Mouse (Mus musculus): ENCODE measurements around the gene Crlf1. TPM values are rescaled to one million over a fixed set of nuclear protein-coding genes. Genes with fewer than 3 reads are reported as not detected.

The Crlf1 gene
- polyA plus RNA-seq, 1 experiment from 2014 or later = 30.7 TPM

GRCm38 (mm10) chr8:70529299-70529698 lies 36.3 kb downstream of the Crlf1 start:
- WGBS = 74% methylated on average over 5 of the region's 5 CpGs
- H3K4me3 ChIP-seq (ENCODE audit: low read length) = no peak overlapping the region
- H3K9me3 ChIP-seq (ENCODE audit: low read length) = no peaks in the 10 kb centered on the region
- no peak overlapping the region for H3K27ac ChIP-seq (ENCODE audit: low read length)
- H3K9ac ChIP-seq (replicated peaks; ENCODE audit: low read length) = no peak overlapping the region
- H3K4me2 ChIP-seq (replicated peaks; ENCODE audit: low read depth, low read length) = no peak overlapping the region
- peaks cover 20% of the 10 kb centered on the region for H3K4me1 ChIP-seq (ENCODE audit: insufficient read depth, low read length)
- ATAC-seq (ENCODE audit: low FRiP score, low TSS enrichment) = no peak
- peaks cover 41% of the 10 kb centered on the region for H3K36me3 ChIP-seq (ENCODE audit: insufficient read depth, low read length)
- no peaks in the 10 kb centered on the region for H3K27me3 ChIP-seq (ENCODE audit: insufficient read depth, low read length)

- Histone ChIP-seq H3K27ac (ENCODE audit: low read length) (no peak overlapping the region), H3K4me3 (ENCODE audit: low read length) (no peak overlapping the region), H3K4me1 (ENCODE audit: insufficient read depth, low read length) (peaks cover 20% of the 10 kb centered on the region), H3K4me2 (replicated peaks; ENCODE audit: low read depth, low read length) (no peak overlapping the region), H3K27me3 (ENCODE audit: insufficient read depth, low read length) (no peaks in the 10 kb centered on the region), H3K9ac (replicated peaks; ENCODE audit: low read length) (no peak overlapping the region), H3K9me3 (ENCODE audit: low read length) (no peaks in the 10 kb centered on the region), H3K36me3 (ENCODE audit: insufficient read depth, low read length) (peaks cover 45% of the 10 kb centered on the region)
- ATAC-seq (ENCODE audit: low FRiP score, low TSS enrichment) = no peak
- WGBS = 90% methylated on average over 3 of the region's 3 CpGs
Measured at GRCm38 (mm10) chr8:70529741-70530161, 36.8 kb downstream of the Crlf1 start.

- ATAC-seq (ENCODE audit: low FRiP score, low TSS enrichment) = no peak
- peaks cover 20% of the 10 kb centered on the region for H3K4me1 ChIP-seq (ENCODE audit: insufficient read depth, low read length)
- no peaks in the 10 kb centered on the region for H3K27me3 ChIP-seq (ENCODE audit: insufficient read depth, low read length)
- WGBS = 96% methylated on average over 2 of the region's 2 CpGs
- no peak overlapping the region for H3K27ac ChIP-seq (ENCODE audit: low read length)
- no peak overlapping the region for H3K4me2 ChIP-seq (replicated peaks; ENCODE audit: low read depth, low read length)
- H3K36me3 ChIP-seq (ENCODE audit: insufficient read depth, low read length) = peaks cover 51% of the 10 kb centered on the region
- H3K9me3 ChIP-seq (ENCODE audit: low read length) = no peaks in the 10 kb centered on the region
- H3K9ac ChIP-seq (replicated peaks; ENCODE audit: low read length) = no peak overlapping the region
- no peak overlapping the region for H3K4me3 ChIP-seq (ENCODE audit: low read length)
Measured at GRCm38 (mm10) chr8:70530314-70530713, 37.4 kb downstream of the Crlf1 start.

- peaks cover 68% of the 10 kb centered on the region for H3K36me3 ChIP-seq (ENCODE audit: insufficient read depth, low read length)
- no peak overlapping the region for H3K4me2 ChIP-seq (replicated peaks; ENCODE audit: low read depth, low read length)
- ATAC-seq (ENCODE audit: low FRiP score, low TSS enrichment) = no peak
- peaks cover 6% of the 10 kb centered on the region for H3K4me1 ChIP-seq (ENCODE audit: insufficient read depth, low read length)
- WGBS = 92% methylated on average over 12 of the region's 12 CpGs
- H3K27me3 ChIP-seq (ENCODE audit: insufficient read depth, low read length) = no peaks in the 10 kb centered on the region
- no peaks in the 10 kb centered on the region for H3K9me3 ChIP-seq (ENCODE audit: low read length)
- no peak overlapping the region for H3K9ac ChIP-seq (replicated peaks; ENCODE audit: low read length)
- H3K27ac ChIP-seq (ENCODE audit: low read length) = no peak overlapping the region
- H3K4me3 ChIP-seq (ENCODE audit: low read length) = no peak overlapping the region
Measured at GRCm38 (mm10) chr8:70534281-70534680, 41.3 kb downstream of the Crlf1 start.

- no peak for ATAC-seq (ENCODE audit: low FRiP score, low TSS enrichment)
- no peaks in the 10 kb centered on the region for H3K9me3 ChIP-seq (ENCODE audit: low read length)
- H3K4me1 ChIP-seq (ENCODE audit: insufficient read depth, low read length) = peaks cover 7% of the 10 kb centered on the region
- H3K4me3 ChIP-seq (ENCODE audit: low read length) = no peak overlapping the region
- no peak overlapping the region for H3K27ac ChIP-seq (ENCODE audit: low read length)
- peaks cover 62% of the 10 kb centered on the region for H3K36me3 ChIP-seq (ENCODE audit: insufficient read depth, low read length)
- H3K27me3 ChIP-seq (ENCODE audit: insufficient read depth, low read length) = no peaks in the 10 kb centered on the region
- WGBS = 97% methylated on average over 3 of the region's 3 CpGs
- no peak overlapping the region for H3K9ac ChIP-seq (replicated peaks; ENCODE audit: low read length)
- no peak overlapping the region for H3K4me2 ChIP-seq (replicated peaks; ENCODE audit: low read depth, low read length)
Measured at GRCm38 (mm10) chr8:70535221-70535620, 42.3 kb downstream of the Crlf1 start.

GRCm38 (mm10) chr8:70535701-70536100 lies 42.7 kb downstream of the Crlf1 start:
- no peak for ATAC-seq (ENCODE audit: low FRiP score, low TSS enrichment)
- no peak overlapping the region for H3K27ac ChIP-seq (ENCODE audit: low read length)

GRCm38 (mm10) chr8:70538024-70538579 lies 45.1 kb downstream of the Crlf1 start:
- peak; percentile 21; the same call in 1 of the 2 replicates for ATAC-seq (ENCODE audit: low FRiP score, low TSS enrichment)
- peaks cover 35% of the 10 kb centered on the region for H3K36me3 ChIP-seq (ENCODE audit: insufficient read depth, low read length)
- H3K9me3 ChIP-seq (ENCODE audit: low read length) = no peaks in the 10 kb centered on the region
- peak overlapping the region; percentile 94 for H3K9ac ChIP-seq (replicated peaks; ENCODE audit: low read length)
- no peaks in the 10 kb centered on the region for H3K27me3 ChIP-seq (ENCODE audit: insufficient read depth, low read length)
- H3K27ac ChIP-seq (ENCODE audit: low read length) = peak overlapping the region; percentile 98
- 10% methylated on average over 24 of the region's 24 CpGs for WGBS
- peaks cover 28% of the 10 kb centered on the region for H3K4me1 ChIP-seq (ENCODE audit: insufficient read depth, low read length)
- H3K4me3 ChIP-seq (ENCODE audit: low read length) = peak overlapping the region; percentile 92
- H3K4me2 ChIP-seq (replicated peaks; ENCODE audit: low read depth, low read length) = peak overlapping the region; percentile 86

More at GRCm38 (mm10) chr8:70535701-70536100, 42.7 kb downstream of the Crlf1 start:
- Histone ChIP-seq H3K9ac (replicated peaks; ENCODE audit: low read length) (no peak overlapping the region), H3K36me3 (ENCODE audit: insufficient read depth, low read length) (peaks cover 58% of the 10 kb centered on the region), H3K27me3 (ENCODE audit: insufficient read depth, low read length) (no peaks in the 10 kb centered on the region), H3K4me2 (replicated peaks; ENCODE audit: low read depth, low read length) (no peak overlapping the region), H3K9me3 (ENCODE audit: low read length) (no peaks in the 10 kb centered on the region), H3K4me3 (ENCODE audit: low read length) (no peak overlapping the region), H3K4me1 (ENCODE audit: insufficient read depth, low read length) (peaks cover 12% of the 10 kb centered on the region)
- 80% methylated on average over 2 of the region's 2 CpGs for WGBS

GRCm38 (mm10) chr8:70538633-70539076 lies 45.7 kb downstream of the Crlf1 start:
- under 1% methylated on average over 32 of the region's 32 CpGs for WGBS
- peak overlapping the region; percentile 86 for H3K4me2 ChIP-seq (replicated peaks; ENCODE audit: low read depth, low read length)
- H3K9me3 ChIP-seq (ENCODE audit: low read length) = no peaks in the 10 kb centered on the region
- peak overlapping the region; percentile 92 for H3K4me3 ChIP-seq (ENCODE audit: low read length)
- ATAC-seq (ENCODE audit: low FRiP score, low TSS enrichment) = peak; percentile 60
- peak overlapping the region; percentile 94 for H3K9ac ChIP-seq (replicated peaks; ENCODE audit: low read length)
- H3K36me3 ChIP-seq (ENCODE audit: insufficient read depth, low read length) = peaks cover 34% of the 10 kb centered on the region
- peaks cover 32% of the 10 kb centered on the region for H3K4me1 ChIP-seq (ENCODE audit: insufficient read depth, low read length)
- H3K27ac ChIP-seq (ENCODE audit: low read length) = peak overlapping the region; percentile 98
- no peaks in the 10 kb centered on the region for H3K27me3 ChIP-seq (ENCODE audit: insufficient read depth, low read length)

- Histone ChIP-seq H3K27ac (ENCODE audit: low read length) (peak within 1 kb of the TSS; percentile 98), H3K4me1 (ENCODE audit: insufficient read depth, low read length) (peaks cover 32% of the 10 kb centered on the region), H3K27me3 (ENCODE audit: insufficient read depth, low read length) (no peaks in the 10 kb centered on the region), H3K9ac (replicated peaks; ENCODE audit: low read length) (peak within 1 kb of the TSS; percentile 94), H3K4me3 (ENCODE audit: low read length) (peak within 1 kb of the TSS; percentile 92), H3K4me2 (replicated peaks; ENCODE audit: low read depth, low read length) (peak within 1 kb of the TSS; percentile 86), H3K9me3 (ENCODE audit: low read length) (no peaks in the 10 kb centered on the region), H3K36me3 (ENCODE audit: insufficient read depth, low read length) (peaks cover 28% of the 10 kb centered on the region)
- peak; percentile 91 for ATAC-seq (ENCODE audit: low FRiP score, low TSS enrichment)
- WGBS = under 1% methylated on average over 58 of the region's 58 CpGs
Measured at GRCm38 (mm10) chr8:70539077-70539813, 46.3 kb downstream of the Crlf1 start, which contains the start of gene Ell. TSS of gene Ell (plus strand) at chr8:70539457.

GRCm38 (mm10) chr8:70540013-70540506 lies 47.1 kb downstream of the Crlf1 start:
- WGBS = 5% methylated on average over 4 of the region's 4 CpGs
- no peak for ATAC-seq (ENCODE audit: low FRiP score, low TSS enrichment)
- Histone ChIP-seq H3K9ac (replicated peaks; ENCODE audit: low read length) (peak overlapping the region; percentile 94), H3K27ac (ENCODE audit: low read length) (peak overlapping the region; percentile 98), H3K36me3 (ENCODE audit: insufficient read depth, low read length) (peaks cover 22% of the 10 kb centered on the region), H3K4me3 (ENCODE audit: low read length) (peak overlapping the region; percentile 92), H3K4me2 (replicated peaks; ENCODE audit: low read depth, low read length) (peak overlapping the region; percentile 86), H3K27me3 (ENCODE audit: insufficient read depth, low read length) (no peaks in the 10 kb centered on the region), H3K4me1 (ENCODE audit: insufficient read depth, low read length) (peaks cover 36% of the 10 kb centered on the region), H3K9me3 (ENCODE audit: low read length) (no peaks in the 10 kb centered on the region)

All from kidney, embryonic 16.5 days (tissue).